In the genomic region with DNA sequence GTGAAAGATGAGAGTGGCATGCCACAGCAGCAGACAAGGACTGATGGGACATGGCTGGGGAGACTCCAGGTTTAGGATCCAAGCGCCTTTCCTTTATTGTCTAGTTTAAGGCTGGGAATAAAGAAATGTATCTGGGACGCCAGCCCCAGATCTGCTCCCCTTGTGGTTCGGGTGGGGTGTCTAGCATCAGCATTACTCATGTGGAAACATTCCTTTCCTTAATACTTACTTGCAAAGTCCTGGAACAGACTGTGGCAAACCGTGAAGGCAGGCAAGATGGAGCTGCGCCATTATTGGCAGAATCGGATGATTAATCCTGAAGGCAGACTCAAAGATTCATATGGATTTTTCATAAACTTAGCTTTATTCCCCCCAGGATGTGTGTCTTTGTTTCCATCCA, we compare ENCODE assay signal across 16 mouse cellular contexts. TPM values are rescaled to one million over a fixed set of nuclear protein-coding genes. Genes with fewer than 3 reads are reported as not detected.
"Had no signal": no experiment of that assay in that cellular context is flagged by ENCODE, and none has a peak within 500 bp of the region (broad histone marks: within the 10 kb centered on the region; RNA-seq: fewer than 3 reads in every experiment).

No protein-coding gene starts in this region.

- H3K4me1 ChIP-seq: limb, embryonic 12.5 days; liver, embryonic 15.5 days; midbrain, embryonic 10.5 days had no signal

- H3K9me3 ChIP-seq: limb, embryonic 12.5 days; liver, embryonic 15.5 days; midbrain, embryonic 10.5 days had no signal

- ATAC-seq: lung, postnatal 0 days had no signal

- DNase-seq: kidney, adult 8-10 months; kidney, postnatal 25 days; layer of hippocampus, postnatal 36 days; lung, adult 2 months; lung, postnatal 4 days; midbrain, embryonic 14.5 days; right cerebral cortex, adult 18-20 months; right cerebral cortex, postnatal 25 days; thymus, postnatal 4 days had no signal

- H3K27me3 ChIP-seq: limb, embryonic 12.5 days; liver, embryonic 15.5 days had no signal

- H3K9ac ChIP-seq: limb, embryonic 12.5 days; liver, embryonic 15.5 days had no signal

- H3K36me3 ChIP-seq: limb, embryonic 12.5 days; liver, embryonic 15.5 days; midbrain, embryonic 10.5 days had no signal

- H3K4me2 ChIP-seq: limb, embryonic 12.5 days; liver, embryonic 11.5 days; liver, embryonic 15.5 days had no signal

- H3K27ac ChIP-seq: limb, embryonic 12.5 days; liver, embryonic 15.5 days; midbrain, embryonic 10.5 days had no signal

- H3K4me3 ChIP-seq: limb, embryonic 12.5 days; liver, embryonic 15.5 days; midbrain, embryonic 10.5 days had no signal

RNA-seq across cellular contexts. Expression of a gene that starts 58.6 kb away (rescaled TPM):
- polyA plus RNA-seq: lung, adult 2 months; lung, postnatal 0 days; midbrain, embryonic 14.5 days; small intestine, adult 2 months; stomach, embryonic 16.5 days had no signal
